Mouse (Mus musculus) urinary bladder, postnatal 36 days (tissue): ENCODE data around the gene Hpca.

Source experiments
- DNase-seq, 2 experiments: peaks; one replicate each; pipeline ENCODE4 v3.0.0; 2022; ENCODE audit warnings: low spot score in 2 of 2, mixed read lengths in 1 of 2

Hpca gene

DNA sequence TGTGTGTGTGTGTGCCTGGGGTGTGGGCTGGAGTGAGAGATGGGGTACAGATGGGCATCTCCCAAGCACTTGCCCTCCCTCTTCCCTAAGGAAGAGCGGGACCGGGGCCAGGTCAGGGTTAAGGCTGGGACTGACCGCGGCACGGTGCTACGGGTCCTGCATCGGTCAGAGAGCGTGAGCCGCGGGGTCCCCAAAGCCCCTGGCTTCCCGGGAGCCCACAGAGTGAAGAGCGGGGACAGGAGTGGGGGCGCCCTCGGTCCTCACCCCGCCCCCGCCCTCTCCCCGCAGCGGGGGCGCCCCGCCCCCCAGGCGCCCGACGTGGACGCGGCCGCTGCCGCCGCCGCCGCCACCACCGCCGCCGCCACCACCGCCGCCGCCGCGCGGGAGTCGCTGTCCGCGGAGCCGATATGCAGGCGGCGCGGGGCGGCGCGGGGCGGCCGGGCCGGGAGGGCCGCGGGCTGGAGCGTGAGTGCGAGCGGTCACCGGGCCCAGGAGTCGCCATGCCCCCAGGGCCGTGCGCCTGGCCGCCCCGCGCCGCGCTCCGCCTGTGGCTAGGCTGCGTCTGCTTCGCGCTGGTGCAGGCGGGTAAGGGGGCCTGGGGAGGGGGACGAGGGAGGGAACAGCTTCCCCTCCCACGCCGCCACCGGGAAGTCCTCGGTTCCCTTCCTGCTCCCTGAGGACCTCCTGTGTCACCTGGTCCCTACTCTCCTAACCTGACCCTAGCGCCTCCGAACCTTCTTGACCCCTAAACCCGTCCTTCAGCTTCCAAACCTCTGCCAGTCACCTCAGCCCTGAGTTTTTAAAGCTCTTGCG, 14.9 kb upstream of the Hpca start, which contains the start of gene Fndc5:
Gene Fndc5, plus strand, starts transcription at position 421 of the 813 bp plus-strand sequence.
- no peak for DNase-seq

DNA sequence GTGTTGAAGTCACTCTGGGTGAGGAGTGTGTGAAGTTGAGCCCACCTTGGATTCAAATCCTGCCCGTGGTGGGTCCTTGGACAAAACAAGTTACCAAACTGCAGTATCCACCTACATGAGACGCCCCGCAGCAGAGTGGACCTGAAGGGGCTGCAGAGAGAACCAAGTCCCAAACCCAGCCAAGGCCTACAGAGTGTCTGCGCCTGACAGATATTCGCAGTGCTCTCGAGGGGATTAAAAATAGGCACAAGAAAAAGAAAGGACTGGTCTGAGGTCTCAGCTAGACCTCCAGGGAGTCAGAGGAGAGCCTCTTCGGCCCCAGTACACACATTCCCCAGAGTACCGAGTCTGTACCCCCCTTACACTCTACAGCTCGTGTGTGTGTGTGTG, 14.3 kb upstream of the Hpca start:
- DNase-seq: no peak

DNA sequence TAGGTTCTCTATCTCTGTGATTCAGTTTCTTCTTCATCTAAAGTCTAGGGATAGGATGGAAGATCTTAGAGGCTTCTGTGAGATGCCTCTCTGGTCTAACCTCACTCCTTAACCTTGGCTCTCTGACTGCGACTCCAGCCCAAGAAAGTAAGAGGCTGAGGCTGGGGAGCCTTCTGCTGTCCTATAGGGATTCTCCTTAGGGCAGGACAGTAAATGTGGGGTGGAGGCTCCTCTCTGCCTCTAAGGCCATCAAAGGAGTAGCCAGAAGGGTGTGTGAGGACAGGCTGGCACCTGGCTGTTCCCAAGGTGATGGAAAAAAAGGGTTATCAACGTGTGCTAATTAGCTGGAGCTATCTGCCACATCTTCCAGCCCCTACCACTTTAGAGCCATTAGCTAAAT, 13.8 kb upstream of the Hpca start:
- no peak for DNase-seq

DNA sequence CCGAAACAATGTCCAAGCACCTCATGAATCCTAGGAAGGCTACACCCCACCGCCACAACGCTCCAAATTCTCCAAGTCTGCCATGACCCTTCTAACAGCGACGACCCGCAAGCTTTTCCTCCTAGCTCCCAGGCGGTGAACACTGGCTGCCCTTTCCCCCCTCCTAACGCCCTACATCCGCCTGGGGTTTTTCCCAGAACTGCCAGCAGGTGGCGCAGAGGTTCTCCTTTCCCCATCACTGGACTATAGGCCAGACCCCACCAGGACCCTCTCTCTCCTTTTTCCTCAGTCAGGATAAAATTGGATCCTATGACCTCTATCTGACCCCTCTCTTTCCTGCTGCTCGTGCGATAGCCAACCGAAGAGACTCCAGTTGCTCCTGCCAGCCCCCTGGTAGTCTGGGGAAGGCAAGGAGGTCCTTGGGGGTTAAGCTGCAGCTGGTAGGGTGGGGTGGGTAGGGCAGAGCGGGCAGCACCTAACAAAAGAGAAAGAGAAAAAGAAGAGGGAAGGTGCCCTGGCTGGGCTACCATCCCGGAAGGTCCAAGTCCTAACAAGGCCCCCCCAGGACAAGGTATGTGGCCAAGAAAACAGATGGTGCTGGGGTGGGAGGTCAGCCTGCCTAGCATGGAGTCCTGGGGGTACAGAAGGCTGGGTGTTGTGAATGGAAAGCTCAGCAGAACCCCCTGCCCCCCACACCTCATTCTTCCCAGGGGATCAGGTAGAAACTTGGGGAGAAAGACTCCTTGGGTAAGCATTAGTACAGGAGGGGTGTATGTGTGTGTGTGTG, 13.2 kb upstream of the Hpca start:
- peak; percentile 49 to 60 for DNase-seq

DNA sequence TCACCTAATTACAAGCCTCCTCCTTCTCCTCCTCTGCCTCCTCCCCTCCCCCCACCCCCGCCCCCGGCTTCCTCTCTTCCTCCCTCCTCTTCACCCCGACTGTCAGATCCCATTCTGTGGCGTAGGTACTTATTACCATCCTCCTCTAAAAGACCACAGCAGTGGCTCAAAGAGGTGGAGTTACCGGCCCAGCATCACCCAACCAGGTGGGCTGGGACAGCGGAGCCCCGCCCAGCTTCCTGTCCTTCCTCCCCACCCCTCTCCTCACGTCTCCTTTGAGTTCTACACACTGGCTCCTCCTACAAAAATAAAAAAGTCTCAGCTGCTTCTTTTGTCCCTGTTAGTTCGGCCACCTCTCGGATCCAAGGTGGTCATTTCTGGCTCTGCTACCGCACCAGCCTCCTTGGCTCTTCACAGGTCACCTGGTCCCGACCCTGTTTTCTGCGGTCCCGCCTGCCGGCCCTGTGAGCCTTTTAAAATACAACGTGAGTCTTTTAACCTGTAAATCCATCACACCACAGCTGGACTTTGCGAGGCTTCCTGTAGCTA, 9.0 kb upstream of the Hpca start:
- no peak for DNase-seq

DNA sequence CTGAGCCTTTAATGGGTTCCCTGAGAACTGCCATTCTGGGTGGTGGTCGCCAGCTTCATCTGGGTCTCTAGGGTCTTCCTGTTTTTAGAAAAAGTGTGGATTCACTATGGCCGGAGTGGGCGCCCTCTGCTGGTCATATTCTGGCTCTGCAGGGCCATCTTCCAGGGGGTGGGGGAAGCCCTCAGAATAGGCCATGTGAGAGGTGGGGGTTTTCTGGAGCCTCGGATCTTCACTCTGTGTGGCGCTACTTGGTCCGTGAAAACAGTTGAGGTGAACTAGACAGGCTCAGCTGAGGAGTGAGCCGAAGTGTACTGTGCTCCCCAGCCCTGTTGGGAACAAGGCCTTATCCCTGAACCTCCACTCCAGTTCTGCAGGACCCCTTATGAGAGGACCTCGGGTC, 8.3 kb upstream of the Hpca start:
- DNase-seq: no peak

DNA sequence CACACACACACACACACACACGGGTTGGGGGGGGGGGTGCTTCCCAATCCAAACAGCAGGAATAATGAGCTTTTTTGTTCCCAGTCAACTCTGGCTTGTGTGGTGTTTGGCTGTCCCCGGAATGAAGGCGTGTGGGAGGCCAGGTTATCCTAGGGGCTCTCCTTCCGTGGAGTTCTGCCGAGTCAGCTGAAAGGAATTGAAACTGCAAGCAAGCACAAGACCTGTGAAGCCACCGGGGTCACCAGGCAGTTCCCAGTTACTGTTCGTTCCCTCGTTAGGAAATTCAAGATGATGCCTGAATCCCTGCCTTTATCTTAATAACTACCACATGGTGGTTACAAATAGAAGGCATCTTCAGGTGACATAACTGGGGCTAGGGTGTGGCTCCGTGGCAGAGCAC, 7.6 kb upstream of the Hpca start:
- DNase-seq: no peak

DNA sequence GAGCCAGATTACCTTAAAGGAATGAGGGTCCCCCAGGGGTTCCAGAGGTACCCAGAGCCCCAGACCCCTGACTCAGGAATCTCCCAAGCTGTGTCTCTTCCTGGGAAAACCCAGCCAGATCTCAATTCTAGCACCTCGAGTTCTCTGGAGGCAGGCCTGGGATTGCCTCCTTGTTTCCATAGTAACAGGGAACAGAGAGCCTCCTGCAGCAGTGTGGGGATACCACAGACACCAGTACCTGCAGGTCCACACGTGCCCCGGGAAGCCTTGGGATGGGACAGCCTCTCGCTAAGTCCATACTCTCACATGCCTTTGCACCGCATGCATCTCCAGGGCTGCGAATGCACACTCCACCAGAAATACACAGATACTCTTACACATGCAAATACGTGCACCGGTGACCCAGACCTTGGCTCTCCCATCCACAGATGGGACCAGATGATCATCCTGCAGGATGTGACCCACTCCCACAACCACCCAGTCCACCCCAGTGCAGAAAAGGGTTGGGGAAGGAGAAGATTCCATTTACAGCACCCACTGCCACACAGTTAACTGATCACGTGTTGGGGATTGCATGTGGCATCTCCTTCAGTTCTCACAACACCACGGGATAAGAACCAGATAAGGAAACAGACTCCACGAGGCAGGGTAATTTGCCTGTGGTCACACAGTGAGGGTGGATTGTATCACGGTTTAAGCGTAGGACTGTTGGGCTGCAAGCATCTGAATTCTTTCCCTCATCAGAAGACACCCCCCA, 6.9 kb upstream of the Hpca start:
- no peak for DNase-seq

DNA sequence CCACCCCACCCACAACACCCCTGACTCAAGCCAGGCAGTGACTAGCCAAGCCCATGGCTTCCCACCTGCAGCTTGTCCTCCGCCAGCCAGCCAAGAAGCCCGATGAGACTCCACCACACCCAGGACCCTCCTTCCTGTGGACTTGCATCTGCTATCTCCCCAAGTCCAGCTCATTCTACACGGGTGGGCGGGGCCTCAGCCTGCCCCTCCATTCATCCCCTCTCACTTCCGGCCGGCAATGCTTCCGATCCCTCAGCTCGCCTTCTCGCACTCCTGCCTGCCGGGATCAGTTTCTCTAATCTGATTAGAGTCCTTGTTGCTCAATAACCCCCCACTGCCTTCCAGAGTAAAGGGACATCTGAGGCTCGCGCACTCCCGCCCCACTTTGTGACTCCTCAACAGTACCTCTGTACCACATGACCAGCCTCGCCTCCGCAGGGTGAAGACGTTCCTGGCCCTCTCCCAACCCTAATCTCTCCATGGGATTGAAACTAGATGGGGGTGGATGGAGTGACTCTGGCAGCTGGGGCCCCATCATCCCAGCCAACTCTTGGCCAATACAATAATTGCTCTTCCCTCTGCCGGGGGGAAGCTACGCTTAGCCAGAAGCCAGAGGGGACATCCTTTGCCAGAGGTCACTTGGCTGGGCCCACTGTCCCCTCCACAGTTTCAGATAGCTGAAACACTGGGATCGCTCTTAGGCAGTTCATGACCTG, 4.1 kb upstream of the Hpca start:
- DNase-seq: peak in 1 of 2 experiments; percentile 61

DNA sequence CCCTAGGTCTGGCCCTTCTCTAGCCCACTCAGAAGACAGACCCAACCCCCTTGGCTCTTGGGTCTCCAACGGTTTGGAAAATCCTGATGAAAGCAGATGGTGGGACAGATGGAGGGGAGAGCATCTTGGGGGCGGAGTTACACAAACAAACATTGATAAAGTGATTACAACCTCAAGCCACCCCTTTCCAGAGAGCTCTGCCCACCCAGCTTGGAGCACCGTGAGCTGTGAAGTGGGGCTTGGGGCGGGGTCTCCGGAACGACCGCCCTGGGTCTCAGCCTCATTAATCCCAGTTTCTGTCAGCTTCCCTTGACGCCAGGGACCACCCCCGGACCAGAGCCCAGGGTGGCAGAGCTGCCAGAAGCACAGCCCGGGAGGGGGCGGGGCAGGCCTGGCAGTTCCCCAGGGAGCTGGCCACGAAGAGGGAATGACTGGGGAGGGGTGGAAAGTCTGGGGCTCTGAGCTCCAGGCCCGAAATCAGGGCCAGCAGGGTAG, 2.9 kb upstream of the Hpca start:
- no peak for DNase-seq

DNA sequence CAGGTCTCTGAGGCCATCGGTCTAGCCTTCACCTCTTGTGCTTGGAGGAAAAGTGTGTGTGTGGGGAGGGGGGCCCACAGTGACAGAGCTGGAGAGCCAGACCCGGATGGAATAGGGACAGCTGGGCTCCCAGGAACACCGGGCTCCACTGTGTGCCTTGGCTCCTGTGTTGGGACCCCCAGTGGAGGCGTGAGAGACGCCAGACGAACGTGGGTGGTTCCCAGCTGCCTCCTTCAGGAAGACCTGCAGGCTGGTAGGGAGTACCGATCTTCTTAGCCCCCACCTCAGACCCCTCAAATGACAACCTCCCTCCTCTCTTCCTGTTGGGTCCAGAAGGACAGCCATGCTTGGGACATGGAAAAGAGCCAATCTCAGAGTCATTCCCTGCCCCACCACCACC, 883 bp upstream of the Hpca start:
- no peak for DNase-seq

DNA sequence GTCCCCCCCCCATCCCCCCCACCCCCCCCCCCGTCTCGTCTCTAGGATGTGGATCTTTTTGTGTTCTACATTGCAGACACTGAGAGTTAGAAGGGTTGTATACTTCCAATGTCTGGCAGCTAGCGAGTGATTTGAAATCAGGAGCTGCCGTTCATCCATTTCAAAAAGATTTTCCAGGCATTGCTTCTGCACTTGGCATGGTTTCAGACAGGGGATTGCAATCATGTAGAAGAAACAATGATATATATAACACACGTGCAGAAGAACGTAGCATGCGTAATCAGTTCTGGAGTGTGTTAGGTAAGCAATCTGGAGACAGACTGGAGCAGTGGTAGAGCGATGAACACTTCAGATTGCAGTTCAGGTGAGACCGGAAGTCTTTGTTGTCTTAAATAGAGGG, 271 bp upstream of the Hpca start:
- DNase-seq: no peak

DNA sequence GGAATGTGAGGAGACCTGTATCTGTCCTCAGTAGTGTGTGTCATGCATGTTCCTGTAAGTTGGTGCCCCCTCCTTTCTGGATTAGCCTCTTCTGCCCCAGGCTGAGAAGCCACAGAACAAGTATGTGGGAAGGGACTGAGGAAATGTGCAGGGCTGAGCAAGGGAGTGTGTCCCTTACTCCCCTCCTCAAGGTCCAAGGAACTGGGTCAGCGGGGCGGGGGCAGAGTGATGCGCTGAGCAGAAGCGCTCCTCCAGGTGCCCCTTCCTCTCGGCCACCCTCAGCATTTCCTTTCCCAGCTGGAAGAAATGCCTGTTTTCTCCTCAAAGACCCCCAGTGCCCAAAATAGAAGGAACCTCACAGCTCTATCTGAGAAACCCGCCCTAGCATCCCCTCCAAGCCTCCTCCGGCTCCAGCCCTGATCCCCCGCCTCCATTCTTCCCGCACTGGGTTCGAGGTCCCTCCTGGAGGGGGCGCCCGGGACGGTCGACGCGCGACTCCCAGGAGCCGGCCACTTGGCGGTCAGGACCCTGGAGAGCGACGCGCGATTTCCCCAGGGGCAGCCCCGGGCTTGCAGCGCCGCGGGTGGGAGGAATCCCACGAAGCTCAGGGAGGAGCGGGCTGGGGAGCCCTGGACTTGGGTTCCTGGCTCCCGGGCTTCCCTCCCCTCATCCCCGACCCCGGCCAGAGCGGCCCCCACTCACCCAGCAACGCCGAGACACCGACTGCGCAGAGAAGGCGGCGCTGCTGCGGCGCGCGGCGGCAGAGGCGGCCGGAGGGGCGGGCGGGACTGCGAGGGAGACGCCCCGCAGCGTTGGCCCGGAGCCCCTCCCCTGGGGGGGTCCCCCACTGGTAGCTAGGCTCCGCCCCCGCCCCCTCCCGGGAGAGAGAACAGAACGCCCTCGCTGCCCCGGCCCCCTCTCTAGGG, 1.1 kb downstream of the Hpca start:
- DNase-seq: peak; percentile 46 to 60

DNA sequence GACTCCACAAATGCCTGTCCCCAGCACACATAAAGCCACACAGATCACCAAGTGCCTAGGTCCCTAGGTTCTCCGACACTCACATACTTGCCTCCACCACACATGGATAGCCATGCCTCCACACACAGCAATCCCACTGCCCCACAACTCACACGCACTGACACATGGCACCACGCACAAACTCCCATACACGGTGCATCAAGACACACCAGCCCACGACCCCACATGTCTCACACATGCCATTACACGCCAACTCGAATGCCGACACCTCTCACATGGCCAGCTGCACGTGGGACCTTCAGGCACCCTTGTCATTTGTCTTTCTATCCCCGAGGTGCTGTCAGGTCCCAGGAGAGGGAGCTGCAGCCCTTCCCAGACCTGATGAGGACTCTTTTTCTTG, 2.1 kb downstream of the Hpca start:
- no peak for DNase-seq

DNA sequence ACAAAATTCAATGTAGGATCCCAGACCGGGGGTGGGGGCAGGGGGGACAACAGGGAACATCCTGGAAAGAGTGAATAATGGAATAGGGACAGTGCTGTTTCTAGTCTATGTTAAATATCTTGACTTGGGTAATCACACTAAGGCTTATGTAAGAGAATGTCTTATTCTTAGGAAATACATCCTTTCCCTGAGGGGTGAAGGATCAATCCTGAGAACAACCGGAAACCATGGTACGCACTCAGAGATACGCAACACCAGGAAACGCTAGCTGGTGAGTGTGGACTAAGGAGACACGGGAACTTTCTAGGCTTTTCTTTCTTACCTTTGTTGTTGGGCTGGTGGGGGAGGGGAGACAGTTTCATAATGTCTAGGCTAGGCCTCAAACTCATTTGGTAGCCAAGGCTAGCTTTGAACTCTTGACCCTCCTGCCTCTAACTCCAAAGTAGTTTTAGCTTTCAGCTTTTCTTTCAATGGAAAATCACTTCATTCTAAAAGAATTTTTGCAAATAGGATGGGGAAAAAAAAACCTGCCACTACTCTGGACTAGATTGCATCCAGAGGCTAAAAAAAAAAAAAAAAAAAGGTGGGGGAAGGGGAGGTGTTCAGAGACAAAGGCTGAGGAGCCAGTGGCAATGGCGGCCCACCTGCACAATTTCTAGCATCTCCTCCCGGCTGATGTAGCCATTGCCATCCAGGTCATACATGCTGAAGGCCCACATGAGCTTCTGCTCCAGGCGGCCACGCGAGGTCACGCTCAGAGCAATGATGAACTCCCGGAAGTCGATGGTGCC, 3.9 kb downstream of the Hpca start:
- DNase-seq: no peak

DNA sequence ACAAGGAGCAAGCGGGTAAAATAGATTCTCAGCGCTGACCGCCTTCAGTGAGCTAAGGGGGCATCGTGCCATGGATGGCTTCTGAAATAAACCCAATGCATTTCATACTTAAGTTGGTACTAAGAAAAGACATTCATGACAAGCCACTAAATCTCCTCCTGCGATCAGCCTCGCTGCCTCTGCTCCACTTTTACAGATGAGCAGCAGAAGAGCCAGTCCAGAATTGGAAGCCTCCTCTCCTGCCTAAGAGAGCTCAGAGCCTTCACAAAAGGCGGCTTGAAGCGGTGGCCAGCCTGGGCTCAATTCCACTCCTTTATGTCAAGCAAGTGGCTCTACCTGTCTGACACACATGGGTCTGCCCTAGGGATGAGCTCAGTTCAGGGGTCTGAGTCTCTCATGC, 5.1 kb downstream of the Hpca start:
- no peak for DNase-seq

DNA sequence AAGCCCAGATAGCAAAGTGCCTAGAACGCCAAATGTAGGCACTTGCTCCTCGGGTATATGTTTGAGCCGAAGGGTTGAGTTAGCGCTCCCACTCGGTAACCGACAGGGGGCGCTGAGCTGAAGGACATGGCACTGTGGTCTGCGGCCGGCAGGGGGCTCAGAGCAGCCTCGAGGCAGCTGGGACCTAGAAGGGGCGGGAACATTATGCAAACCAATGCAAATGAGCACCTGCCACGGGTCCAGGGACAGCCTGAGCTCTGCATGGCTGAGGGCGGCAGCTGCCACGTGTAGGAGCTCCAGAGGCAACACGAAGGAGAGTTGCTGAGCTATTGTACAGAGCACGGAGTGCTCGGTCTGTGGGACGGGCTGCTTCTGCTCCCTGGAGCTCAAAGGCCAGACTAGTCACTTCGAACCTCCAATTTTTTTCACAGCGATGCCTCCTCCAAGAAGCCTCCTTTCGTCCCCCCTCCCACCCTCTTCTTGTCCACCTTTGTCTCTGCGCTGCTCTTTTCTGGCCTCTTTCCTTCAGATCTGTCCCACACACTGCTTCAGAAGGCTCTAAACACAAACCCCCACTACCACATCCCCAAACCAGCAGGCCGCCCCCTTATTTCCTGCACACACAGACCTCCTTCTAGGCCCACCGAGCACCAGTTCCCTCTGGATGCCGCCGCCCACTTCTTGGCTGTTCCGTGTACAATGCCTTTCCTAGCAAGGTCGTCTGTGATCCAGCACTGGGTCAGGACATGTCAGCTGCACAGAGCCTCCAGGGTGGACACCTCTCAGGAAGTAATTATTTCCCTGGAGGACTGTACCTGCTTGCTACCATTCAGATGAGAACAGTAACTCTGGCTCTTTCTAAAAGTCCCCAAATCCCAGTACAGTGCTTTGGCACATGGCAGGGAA, 8.5 kb downstream of the Hpca start:
- DNase-seq: peak in 1 of 2 experiments; percentile 30

DNA sequence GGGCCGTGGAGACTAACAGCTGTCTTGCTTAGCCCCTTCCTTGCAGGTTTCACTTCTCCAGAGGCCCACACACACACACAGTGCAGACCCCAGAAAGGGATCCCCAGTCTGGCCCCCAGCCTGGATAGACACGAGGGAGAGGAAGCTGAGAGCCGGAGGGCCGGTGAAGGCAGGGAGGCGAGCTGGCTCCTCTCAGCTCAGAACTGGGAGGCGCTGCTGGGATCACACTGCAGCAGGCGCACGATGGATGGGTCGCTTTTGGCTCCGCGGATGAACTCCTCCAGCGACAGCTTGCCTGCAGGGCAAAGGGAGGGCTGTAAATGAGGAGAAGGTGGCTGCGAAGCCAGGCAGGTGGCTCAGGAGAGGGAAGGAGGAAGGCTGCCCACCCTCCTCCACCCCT, 9.6 kb downstream of the Hpca start:
- DNase-seq: no peak
